Mouse (Mus musculus) intestine, postnatal 0 days (tissue): Measurements from ENCODE around the gene 1110004F10Rik. TPM values are rescaled to one million over a fixed set of nuclear protein-coding genes. Genes with fewer than 3 reads are reported as not detected.
"Not testable (repeated sequence)": the region's sequence is repeated elsewhere in the genome, so short reads cannot be mapped to it uniquely, and the experiment has no call there.

Source experiments
- ATAC-seq: fragments of 200-750 bp; cut with Nextera tagmentation; 2 replicates; pipeline ENCODE4 v1.8.0; 2017; ENCODE audit warnings: mild to moderate bottlenecking, moderate TSS enrichment, moderate library complexity
- H3K27ac ChIP-seq: fragments of 300-500 bp; sonication (generic); 2 replicates; pipeline ENCODE4 v1.5.1; 2014; ENCODE audit warnings: mild to moderate bottlenecking, low read depth, low read length, moderate library complexity
- H3K27me3 ChIP-seq: fragments of 300-500 bp; sonication (generic); replicated peaks from 2 replicates; pipeline ENCODE4 v1.6.1; 2014; ENCODE audit warnings: low read length, mixed read lengths; ENCODE audit not compliant: control insufficient read depth, insufficient read depth
- H3K36me3 ChIP-seq: fragments of 300-500 bp; sonication (generic); 2 replicates; pipeline ENCODE4 v1.6.1; 2014; ENCODE audit warnings: mild to moderate bottlenecking, moderate library complexity; ENCODE audit not compliant: control insufficient read depth, insufficient read depth
- H3K4me1 ChIP-seq: fragments of 300-500 bp; sonication (generic); replicated peaks from 2 replicates; pipeline ENCODE4 v1.6.1; 2014; ENCODE audit warnings: antibody characterized with exemption, low read length, mixed read lengths; ENCODE audit not compliant: control insufficient read depth, insufficient read depth
- H3K4me2 ChIP-seq: fragments of 300-500 bp; sonication (generic); replicated peaks from 2 replicates; pipeline ENCODE4 v1.6.1; 2014; ENCODE audit warnings: low read depth, mild to moderate bottlenecking, moderate library complexity
- H3K4me3 ChIP-seq: fragments of 300-500 bp; sonication (generic); 2 replicates; pipeline ENCODE4 v1.5.1; 2014; ENCODE audit warnings: low read depth, low read length
- H3K9ac ChIP-seq: fragments of 300-500 bp; sonication (generic); 2 replicates; pipeline ENCODE4 v1.6.1; 2014; ENCODE audit warnings: mild to moderate bottlenecking, low read depth, low read length
- H3K9me3 ChIP-seq: fragments of 300-500 bp; sonication (generic); 2 replicates; pipeline ENCODE4 v1.6.1; 2016; ENCODE audit warnings: mixed run types; ENCODE audit not compliant: control insufficient read depth
- CTCF ChIP-seq: sonication (generic); IDR thresholded peaks from 2 replicates; pipeline ENCODE4 v1.5.1; 2016; ENCODE audit warnings: low read depth, mild to moderate bottlenecking, control low read depth, antibody characterized with exemption, moderate library complexity
- WGBS: fragments of 180-500 bp; shearing (Covaris S2); extraction: QIAGEN DNeasy Blood & Tissue Kit; methylation state at CpG from one replicate; pipeline ENCODE4 v1.1.7; 2014; 5-methylcytosine and 5-hydroxymethylcytosine counted together
- polyA plus RNA-seq: library from polyadenylated mRNA; unstranded; fragments of >200 nt; fragmentation: Nextera tagmentation; extraction: Ambion mirVana; gene quantifications from 2 replicates; pipeline ENCODE4 v1.2.1, GENCODE M21; 2015

Gene 1110004F10Rik
- polyA plus RNA-seq, 1 experiment from 2014 or later: 117 TPM

DNA sequence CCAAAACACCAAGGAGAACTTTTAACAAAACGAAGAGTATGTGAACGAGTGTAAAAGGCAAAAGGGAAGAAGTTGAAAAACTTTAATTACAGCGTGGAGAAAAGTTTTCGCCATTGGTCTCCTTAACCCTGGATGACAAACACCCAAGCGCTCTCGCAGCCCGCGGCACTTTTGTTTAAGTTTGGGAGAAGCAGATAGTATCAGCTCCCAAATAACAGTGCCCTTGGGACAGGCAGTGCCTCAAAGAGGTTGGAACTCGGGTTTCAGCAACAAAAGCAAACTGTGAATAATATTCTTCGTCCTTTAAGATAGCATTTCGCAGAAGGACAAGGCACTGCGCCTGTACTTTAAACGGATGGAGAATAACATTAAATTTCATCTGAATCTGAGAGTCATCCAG is 1.2 kb upstream of the 1110004F10Rik start:
- no peak for ATAC-seq
- 4% methylated on average over 13 of the region's 13 CpGs for WGBS
- Histone ChIP-seq H3K9ac (no peak overlapping the region), H3K4me1 (peaks cover 8% of the 10 kb centered on the region), H3K4me3 (peak overlapping the region; percentile 54; the same call in 1 of the 2 replicates), H3K36me3 (no peaks in the 10 kb centered on the region), H3K27ac (no peak overlapping the region), H3K9me3 (no peaks in the 10 kb centered on the region), H3K27me3 (peaks cover 47% of the 10 kb centered on the region), H3K4me2 (0 out of 2 replicates have a peak overlapping the region, but pooled peaks have one; percentile 4)
- TF ChIP-seq CTCF: no peak

GRCm38 (mm10) chr7:116038511-116038910 is 686 bp upstream of the 1110004F10Rik start, which contains the start of gene Sox6:
Sox6 (minus strand) TSS chr7:116038796.
- no peak within 1 kb of the TSS for H3K9ac ChIP-seq
- no peak for TF ChIP-seq CTCF
- peak within 1 kb of the TSS; percentile 98 for H3K4me2 ChIP-seq
- H3K9me3 ChIP-seq: no peaks in the 10 kb centered on the region
- peak within 1 kb of the TSS; percentile 54 for H3K4me3 ChIP-seq
- H3K27me3 ChIP-seq: peaks cover 47% of the 10 kb centered on the region
- H3K36me3 ChIP-seq: no peaks in the 10 kb centered on the region
- no peak within 1 kb of the TSS for H3K27ac ChIP-seq
- H3K4me1 ChIP-seq: peaks cover 8% of the 10 kb centered on the region
- ATAC-seq: no peak
- WGBS: 5% methylated on average over 11 of the region's 11 CpGs

- no peaks in the 10 kb centered on the region for H3K36me3 ChIP-seq
- peak; percentile 96 for TF ChIP-seq CTCF
- peaks cover 4% of the 10 kb centered on the region; the same call in 1 of the 2 replicates for H3K4me1 ChIP-seq
- H3K27ac ChIP-seq: no peak overlapping the region
- H3K4me3 ChIP-seq: peak overlapping the region; percentile 54
- H3K9me3 ChIP-seq: no peaks in the 10 kb centered on the region
- peak; percentile 73 for ATAC-seq
- H3K27me3 ChIP-seq: peaks cover 36% of the 10 kb centered on the region
- WGBS: under 1% methylated on average over 48 of the region's 48 CpGs
- H3K9ac ChIP-seq: no peak overlapping the region
- peak overlapping the region; percentile 98 for H3K4me2 ChIP-seq
Observed at GRCm38 (mm10) chr7:116039538-116040466, 605 bp downstream of the 1110004F10Rik start.

GRCm38 (mm10) chr7:116040470-116041019 is 1.3 kb downstream of the 1110004F10Rik start:
- Histone ChIP-seq H3K27me3 (peaks cover 29% of the 10 kb centered on the region), H3K4me1 (peaks cover 4% of the 10 kb centered on the region; the same call in 1 of the 2 replicates), H3K27ac (no peak overlapping the region), H3K4me3 (peak overlapping the region; percentile 54), H3K9ac (no peak overlapping the region), H3K9me3 (no peaks in the 10 kb centered on the region), H3K36me3 (no peaks in the 10 kb centered on the region), H3K4me2 (peak overlapping the region; percentile 98)
- 0 out of 2 replicates have a peak, but pooled peaks have one; percentile 13 for ATAC-seq
- whole genome bisulfite sequencing: 31% methylated on average over 15 of the region's 15 CpGs
- no peak for TF ChIP-seq CTCF

- H3K36me3 ChIP-seq: no peaks in the 10 kb centered on the region
Observed at GRCm38 (mm10) chr7:116060739-116061138, 21.5 kb downstream of the 1110004F10Rik start.

GRCm38 (mm10) chr7:116084366-116084765 is 45.2 kb downstream of the 1110004F10Rik start, which contains the start of gene Gm4353:
Gm4353 (minus strand) TSS chr7:116084635.
- not testable (repeated sequence) for H3K4me3 ChIP-seq, H3K4me2 ChIP-seq, H3K36me3 ChIP-seq, H3K27me3 ChIP-seq, ATAC-seq, H3K27ac ChIP-seq, H3K4me1 ChIP-seq, H3K9me3 ChIP-seq, H3K9ac ChIP-seq
- WGBS: 98% methylated on average over 11 of the region's 11 CpGs

More at GRCm38 (mm10) chr7:116060739-116061138, 21.5 kb downstream of the 1110004F10Rik start:
- Histone ChIP-seq H3K27ac (no peak overlapping the region), H3K9ac (no peak overlapping the region), H3K9me3 (no peaks in the 10 kb centered on the region), H3K27me3 (no peaks in the 10 kb centered on the region), H3K4me1 (no peaks in the 10 kb centered on the region), H3K4me2 (no peak overlapping the region), H3K4me3 (no peak overlapping the region)
- 37% methylated on average over 1 of the region's 1 CpGs for WGBS
- peak; percentile 48 for TF ChIP-seq CTCF
- no peak for ATAC-seq
